In the genomic region with DNA sequence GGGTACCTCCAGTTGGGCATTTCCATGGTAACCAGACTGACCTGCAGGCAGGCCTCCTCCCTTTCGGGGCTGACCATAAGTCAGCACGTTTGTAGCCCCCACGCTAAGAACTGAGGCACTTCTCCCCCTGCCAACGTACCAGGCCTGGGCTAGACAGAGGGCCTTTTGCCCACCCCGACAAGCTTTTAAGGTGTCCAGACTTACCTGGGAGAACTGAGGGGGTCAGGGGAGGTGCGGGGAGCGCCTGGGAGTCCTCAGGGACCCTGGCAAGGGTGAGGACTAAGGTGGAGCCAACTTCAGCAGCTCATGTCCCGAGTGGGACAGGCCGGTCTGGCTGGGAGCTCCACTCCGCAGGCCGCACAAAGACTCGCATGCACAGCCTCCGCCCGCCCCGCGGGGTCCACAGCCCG, we compare ENCODE assay signal across 8 mouse cellular contexts. TPM values are rescaled to one million over a fixed set of nuclear protein-coding genes. Genes with fewer than 3 reads are reported as not detected.
DNase-seq lines count a peak whose midpoint lies in the region; ATAC-seq and TF ChIP-seq lines count a peak whose summit lies in the region.

No protein-coding gene starts in this region.

- H3K4me1 ChIP-seq in ES-Bruce4 (ENCODE audit: control insufficient read depth, insufficient read depth, low read length) = peaks cover 7% of the 10 kb centered on the region
- peaks cover 71% of the 10 kb centered on the region for H3K4me1 ChIP-seq in forebrain, embryonic 13.5 days
- peaks cover 68% of the 10 kb centered on the region for H3K4me1 ChIP-seq in limb, embryonic 10.5 days
- peaks cover 70% of the 10 kb centered on the region for H3K4me1 ChIP-seq in neural tube, embryonic 12.5 days

- peak overlapping the region; percentile 83 for H3K4me3 ChIP-seq in gastrocnemius, adult 2 months
- H3K4me3 ChIP-seq in ES-Bruce4 (ENCODE audit: low read depth, low read length) = peak overlapping the region; percentile 88
- H3K4me3 ChIP-seq in forebrain, embryonic 13.5 days = peak overlapping the region; percentile 99
- H3K4me3 ChIP-seq in limb, embryonic 10.5 days = peak overlapping the region; percentile 96
- H3K4me3 ChIP-seq in neural tube, embryonic 12.5 days = peak overlapping the region; percentile 96

- H3K27me3 ChIP-seq in ES-Bruce4 (ENCODE audit: control insufficient read depth, insufficient read depth, low read length, poor library complexity, severe bottlenecking) = no peaks in the 10 kb centered on the region
- H3K27me3 ChIP-seq in forebrain, embryonic 13.5 days = no peaks in the 10 kb centered on the region
- no peaks in the 10 kb centered on the region for H3K27me3 ChIP-seq in limb, embryonic 10.5 days (ENCODE audit: low read depth, poor library complexity, severe bottlenecking)
- no peaks in the 10 kb centered on the region for H3K27me3 ChIP-seq in neural tube, embryonic 12.5 days (replicated peaks)

- H3K9ac ChIP-seq in ES-Bruce4 (ENCODE audit: low read depth, poor library complexity, severe bottlenecking) = peak overlapping the region; percentile 79
- peak overlapping the region; percentile 99 for H3K9ac ChIP-seq in forebrain, embryonic 13.5 days
- peak overlapping the region; percentile 98 for H3K9ac ChIP-seq in neural tube, embryonic 12.5 days

- no peaks in the 10 kb centered on the region for H3K9me3 ChIP-seq in ES-Bruce4 (replicated peaks; ENCODE audit: control insufficient read depth, insufficient read depth, low read length, poor library complexity, severe bottlenecking)
- H3K9me3 ChIP-seq in forebrain, embryonic 13.5 days (replicated peaks) = no peaks in the 10 kb centered on the region
- no peaks in the 10 kb centered on the region for H3K9me3 ChIP-seq in limb, embryonic 10.5 days (replicated peaks)
- no peaks in the 10 kb centered on the region for H3K9me3 ChIP-seq in neural tube, embryonic 12.5 days

- peak overlapping the region; percentile 100 for H3K4me2 ChIP-seq in forebrain, embryonic 13.5 days
- H3K4me2 ChIP-seq in neural tube, embryonic 12.5 days (replicated peaks) = peak overlapping the region; percentile 92

- peak overlapping the region; percentile 97 for H3K27ac ChIP-seq in gastrocnemius, adult 2 months
- H3K27ac ChIP-seq in ES-Bruce4 (ENCODE audit: insufficient read depth, low read length) = peak overlapping the region; percentile 98
- peak overlapping the region; percentile 99 for H3K27ac ChIP-seq in forebrain, embryonic 13.5 days
- peak overlapping the region; percentile 97 for H3K27ac ChIP-seq in limb, embryonic 10.5 days
- peak overlapping the region; percentile 90 for H3K27ac ChIP-seq in neural tube, embryonic 12.5 days

- H3K36me3 ChIP-seq in ES-Bruce4 (ENCODE audit: control insufficient read depth, insufficient read depth, low read length, poor library complexity, severe bottlenecking) = peaks cover 24% of the 10 kb centered on the region
- H3K36me3 ChIP-seq in forebrain, embryonic 13.5 days (ENCODE audit: poor library complexity, severe bottlenecking) = peaks cover 27% of the 10 kb centered on the region
- peaks cover 41% of the 10 kb centered on the region for H3K36me3 ChIP-seq in limb, embryonic 10.5 days
- peaks cover 27% of the 10 kb centered on the region for H3K36me3 ChIP-seq in neural tube, embryonic 12.5 days

- ATAC-seq in forebrain, embryonic 13.5 days = peak; percentile 2
- ATAC-seq in neural tube, embryonic 12.5 days (ENCODE audit: low FRiP score, low read depth) = peak; percentile 21

- intact Hi-C loops in gastrocnemius, adult 2 months (cut with DNase I) = no loop called here

- no peak for DNase-seq in gastrocnemius, adult 2 months
- no peak for DNase-seq in gastrocnemius, adult 8-10 months (ENCODE audit: low spot score in 2 of 2)
- DNase-seq in limb, embryonic 10.5 days (ENCODE audit: low spot score) = peak; percentile 63
- DNase-seq in frontal cortex, postnatal 36 days (ENCODE audit: low spot score in 2 of 2) = no peak
- DNase-seq in gastrocnemius, postnatal 25 days = no peak

- no peak for TF ChIP-seq EP300 in ES-Bruce4 (IDR thresholded peaks at IDR 0.05; ENCODE audit: insufficient read depth, low read depth, low read length)

- no peak for TF ChIP-seq POLR2A in ES-Bruce4 (IDR thresholded peaks at IDR 0.05; ENCODE audit: insufficient read depth, low read length)

- 0% methylated on average over 14 of the region's 17 CpGs for WGBS in forebrain, embryonic 13.5 days
- under 1% methylated on average over 17 of the region's 17 CpGs for WGBS in limb, embryonic 10.5 days
- WGBS in neural tube, embryonic 12.5 days = under 1% methylated on average over 17 of the region's 17 CpGs

- TF ChIP-seq CTCF in gastrocnemius, adult 2 months (IDR thresholded peaks at IDR 0.05) = no peak
- TF ChIP-seq CTCF in ES-Bruce4 (IDR thresholded peaks at IDR 0.05; ENCODE audit: low read depth, low read length) = no peak

RNA-seq across cellular contexts. Expression of a gene that starts 5.8 kb away (rescaled TPM):
- 10 to 100 TPM; 15.0 to 24.0 TPM for total RNA-seq in gastrocnemius, adult 2 months (2021)
- total RNA-seq in gastrocnemius, adult 8-10 months (2022) = 10 to 100 TPM; 13.0 to 22.8 (median 14.7) TPM
- 114 and 141 TPM in 2 replicates for polyA plus RNA-seq in ES-Bruce4 (2011; ENCODE audit: insufficient read depth, insufficient read length, low read depth, missing spikeins)
- polyA plus RNA-seq in forebrain, embryonic 13.5 days (2015; fragmentation: Nextera tagmentation; extraction: Ambion mirVana) = 22.3 and 26.6 TPM in 2 replicates
- 63.0 and 73.3 TPM in 2 replicates for polyA plus RNA-seq in limb, embryonic 10.5 days (2016; fragmentation: Nextera tagmentation; extraction: Ambion mirVana)
- polyA plus RNA-seq in neural tube, embryonic 12.5 days (2016; fragmentation: Nextera tagmentation; extraction: Ambion mirVana) = 25.6 and 26.2 TPM in 2 replicates
- 10 to 100 TPM; 12.5 to 13.7 TPM for total RNA-seq in gastrocnemius, postnatal 25 days (2021)

RNA-seq across cellular contexts. Expression of a gene that starts 6.2 kb away (rescaled TPM):
- 10 to 100 TPM; 17.8 to 19.5 TPM for total RNA-seq in gastrocnemius, adult 2 months (2021)
- total RNA-seq in gastrocnemius, adult 8-10 months (2022) = 10 to 100 TPM; 13.3 to 19.7 (median 17.0) TPM
- 146 and 155 TPM in 2 replicates for polyA plus RNA-seq in ES-Bruce4 (2011; ENCODE audit: insufficient read depth, insufficient read length, low read depth, missing spikeins)
- 118 and 119 TPM in 2 replicates for polyA plus RNA-seq in forebrain, embryonic 13.5 days (2015; fragmentation: Nextera tagmentation; extraction: Ambion mirVana)
- 96.4 and 104 TPM in 2 replicates for polyA plus RNA-seq in limb, embryonic 10.5 days (2016; fragmentation: Nextera tagmentation; extraction: Ambion mirVana)
- polyA plus RNA-seq in neural tube, embryonic 12.5 days (2016; fragmentation: Nextera tagmentation; extraction: Ambion mirVana) = 139 and 144 TPM in 2 replicates
- total RNA-seq in gastrocnemius, postnatal 25 days (2021) = 10 to 100 TPM; 15.5 to 16.5 TPM

RNA-seq across cellular contexts. Expression of a gene that starts 35.5 kb away (rescaled TPM):
- total RNA-seq in gastrocnemius, adult 2 months (2021) = 1 to 10 TPM; 3.4 to 3.9 TPM
- total RNA-seq in gastrocnemius, adult 8-10 months (2022) = 1 to 10 TPM; 3.4 to 5.1 (median 4.1) TPM
- polyA plus RNA-seq in ES-Bruce4 (2011; ENCODE audit: insufficient read depth, insufficient read length, low read depth, missing spikeins) = 3.1 and 3.3 TPM in 2 replicates
- 1.6 and 1.9 TPM in 2 replicates for polyA plus RNA-seq in forebrain, embryonic 13.5 days (2015; fragmentation: Nextera tagmentation; extraction: Ambion mirVana)
- polyA plus RNA-seq in limb, embryonic 10.5 days (2016; fragmentation: Nextera tagmentation; extraction: Ambion mirVana) = 4.7 and 5.3 TPM in 2 replicates
- polyA plus RNA-seq in neural tube, embryonic 12.5 days (2016; fragmentation: Nextera tagmentation; extraction: Ambion mirVana) = 4.3 and 5.2 TPM in 2 replicates
- 1 to 10 TPM; 2.7 to 3.9 TPM for total RNA-seq in gastrocnemius, postnatal 25 days (2021)

RNA-seq across cellular contexts. Expression of a gene that starts 36.8 kb away (rescaled TPM):
- total RNA-seq in gastrocnemius, adult 2 months (2021) = 10 to 100 TPM; 22.4 to 22.5 TPM
- total RNA-seq in gastrocnemius, adult 8-10 months (2022) = 10 to 100 TPM; 17.4 to 21.4 (median 20.1) TPM
- 157 and 164 TPM in 2 replicates for polyA plus RNA-seq in ES-Bruce4 (2011; ENCODE audit: insufficient read depth, insufficient read length, low read depth, missing spikeins)
- 87.8 and 94.8 TPM in 2 replicates for polyA plus RNA-seq in forebrain, embryonic 13.5 days (2015; fragmentation: Nextera tagmentation; extraction: Ambion mirVana)
- polyA plus RNA-seq in limb, embryonic 10.5 days (2016; fragmentation: Nextera tagmentation; extraction: Ambion mirVana) = 145 and 186 TPM in 2 replicates
- 81.7 and 94.9 TPM in 2 replicates for polyA plus RNA-seq in neural tube, embryonic 12.5 days (2016; fragmentation: Nextera tagmentation; extraction: Ambion mirVana)
- 10 to 100 TPM; 15.0 to 19.7 TPM for total RNA-seq in gastrocnemius, postnatal 25 days (2021)

RNA-seq across cellular contexts. Expression of a gene that starts 40.6 kb away (rescaled TPM):
- 10 to 100 TPM; 13.6 to 14.7 TPM for total RNA-seq in gastrocnemius, adult 2 months (2021)
- total RNA-seq in gastrocnemius, adult 8-10 months (2022) = 10 to 100 TPM; 11.2 to 12.5 (median 12.1) TPM
- 17.1 and 18.6 TPM in 2 replicates for polyA plus RNA-seq in ES-Bruce4 (2011; ENCODE audit: insufficient read depth, insufficient read length, low read depth, missing spikeins)
- polyA plus RNA-seq in forebrain, embryonic 13.5 days (2015; fragmentation: Nextera tagmentation; extraction: Ambion mirVana) = 17.0 and 21.5 TPM in 2 replicates
- polyA plus RNA-seq in limb, embryonic 10.5 days (2016; fragmentation: Nextera tagmentation; extraction: Ambion mirVana) = 18.0 and 20.1 TPM in 2 replicates
- polyA plus RNA-seq in neural tube, embryonic 12.5 days (2016; fragmentation: Nextera tagmentation; extraction: Ambion mirVana) = 21.2 and 23.0 TPM in 2 replicates
- total RNA-seq in gastrocnemius, postnatal 25 days (2021) = 10 to 100 TPM; 10.2 TPM
